Mouse (Mus musculus) bone marrow, adult 2 months (tissue): ENCODE results near the gene Antxr2.

Experiments
- CTCF ChIP-seq: fragments of 200-500 bp; IDR thresholded peaks from 2 replicates; pipeline ENCODE4 v1.5.1; 2011; ENCODE audit warnings: low read length, control low read depth; ENCODE audit not compliant: control insufficient read depth, insufficient read depth
- POLR2A ChIP-seq: fragments of 200-500 bp; IDR thresholded peaks from 2 replicates; pipeline ENCODE4 v1.6.1; 2011; ENCODE audit warnings: low read depth, mild to moderate bottlenecking, control low read depth, low read length, borderline replicate concordance; ENCODE audit not compliant: control insufficient read depth

DNA sequence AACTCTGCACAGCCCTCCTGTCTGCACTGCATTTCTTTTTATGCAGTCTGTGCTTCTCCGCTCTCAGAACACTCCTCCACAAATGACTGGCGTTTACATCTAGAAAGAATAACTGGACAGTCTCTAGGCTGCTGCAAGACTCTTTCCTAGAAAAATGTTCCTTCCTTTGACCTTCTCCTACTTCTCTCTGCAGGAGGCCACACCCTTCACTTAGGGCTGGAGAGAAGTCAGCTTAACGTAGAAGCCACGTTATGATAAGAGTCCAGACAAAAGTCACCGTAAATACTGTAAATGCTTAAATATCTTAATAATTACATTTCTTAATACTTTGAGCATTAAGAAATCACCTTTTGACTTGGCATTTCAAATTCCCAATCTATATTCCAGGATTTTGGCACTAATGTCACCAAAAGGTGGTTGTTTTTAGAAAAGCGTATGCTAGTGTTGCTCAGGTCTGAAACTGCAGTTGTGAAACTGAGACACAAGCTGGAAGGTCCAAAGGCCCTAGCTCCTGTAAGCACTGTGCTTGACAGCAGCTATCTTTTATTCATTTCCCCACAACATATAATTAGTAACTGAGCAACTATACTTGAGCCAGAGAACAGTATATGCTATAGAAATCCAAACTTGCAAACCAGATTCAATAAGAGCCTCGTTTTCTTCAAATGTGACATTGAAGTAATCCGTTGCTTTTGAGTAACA lies 3.0 kb downstream of the Antxr2 start:
- no peak for TF ChIP-seq CTCF
- TF ChIP-seq POLR2A, result no peak
